Mouse (Mus musculus) thymus, postnatal 14 days (tissue): ENCODE measurements around the gene Mical2.

Experiments
- DNase-seq: peaks from one replicate; pipeline ENCODE4 v3.0.0; 2021

Mical2 gene

DNA sequence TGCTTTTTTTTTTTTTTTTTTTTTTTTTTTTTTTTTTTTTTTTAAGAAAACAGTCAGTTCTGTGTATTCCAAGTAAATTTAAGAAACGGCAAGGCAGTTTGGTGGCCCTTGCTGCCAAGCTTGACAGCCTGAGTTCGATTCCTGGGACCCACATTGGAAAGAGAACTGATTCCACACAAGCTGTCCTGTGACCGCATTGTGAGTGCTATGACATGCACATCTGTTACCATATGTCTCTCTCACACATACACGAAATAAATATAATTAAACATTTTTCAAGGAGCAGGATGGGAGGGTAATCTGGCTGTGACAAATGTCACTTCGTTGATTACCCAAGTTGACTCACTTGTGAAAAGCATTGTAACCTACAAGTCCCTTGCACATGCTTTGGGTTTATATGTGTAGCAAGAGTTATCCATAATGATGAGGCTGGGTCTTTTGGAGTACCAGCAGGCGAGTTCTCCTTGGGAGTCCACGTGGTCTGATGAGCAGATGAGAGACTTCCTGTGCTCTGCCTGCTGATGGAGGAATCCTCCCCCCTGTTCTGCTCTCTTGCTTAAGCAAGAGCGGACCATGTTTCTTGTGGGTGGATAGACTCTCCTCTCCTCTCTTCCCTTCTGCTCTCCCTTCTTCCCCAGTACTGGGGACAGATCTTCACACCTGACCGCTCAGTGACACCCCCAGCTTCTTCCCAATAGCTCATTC lies 58.1 kb downstream of the Mical2 start:
- DNase-seq = no peak

DNA sequence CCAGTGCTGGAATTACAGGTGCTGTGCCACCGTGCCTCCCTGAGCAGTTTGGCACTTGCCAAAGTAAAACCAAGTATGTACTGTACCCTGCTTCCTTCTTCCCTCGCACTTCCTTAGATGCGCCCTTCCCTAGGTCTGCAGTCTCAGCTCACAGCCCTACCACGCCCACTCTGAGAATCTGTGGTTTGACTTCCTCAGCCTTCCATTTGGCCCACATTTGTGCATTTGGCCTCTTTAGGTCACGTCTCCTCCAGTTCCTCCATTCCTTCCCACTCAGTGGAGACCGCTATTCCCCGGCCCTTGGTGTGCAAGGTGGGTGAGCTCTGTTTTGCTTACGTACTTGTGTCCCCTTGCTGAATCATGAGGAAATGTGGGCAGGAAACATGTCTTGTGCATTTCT lies 59.9 kb downstream of the Mical2 start:
- DNase-seq = peak; percentile 24

DNA sequence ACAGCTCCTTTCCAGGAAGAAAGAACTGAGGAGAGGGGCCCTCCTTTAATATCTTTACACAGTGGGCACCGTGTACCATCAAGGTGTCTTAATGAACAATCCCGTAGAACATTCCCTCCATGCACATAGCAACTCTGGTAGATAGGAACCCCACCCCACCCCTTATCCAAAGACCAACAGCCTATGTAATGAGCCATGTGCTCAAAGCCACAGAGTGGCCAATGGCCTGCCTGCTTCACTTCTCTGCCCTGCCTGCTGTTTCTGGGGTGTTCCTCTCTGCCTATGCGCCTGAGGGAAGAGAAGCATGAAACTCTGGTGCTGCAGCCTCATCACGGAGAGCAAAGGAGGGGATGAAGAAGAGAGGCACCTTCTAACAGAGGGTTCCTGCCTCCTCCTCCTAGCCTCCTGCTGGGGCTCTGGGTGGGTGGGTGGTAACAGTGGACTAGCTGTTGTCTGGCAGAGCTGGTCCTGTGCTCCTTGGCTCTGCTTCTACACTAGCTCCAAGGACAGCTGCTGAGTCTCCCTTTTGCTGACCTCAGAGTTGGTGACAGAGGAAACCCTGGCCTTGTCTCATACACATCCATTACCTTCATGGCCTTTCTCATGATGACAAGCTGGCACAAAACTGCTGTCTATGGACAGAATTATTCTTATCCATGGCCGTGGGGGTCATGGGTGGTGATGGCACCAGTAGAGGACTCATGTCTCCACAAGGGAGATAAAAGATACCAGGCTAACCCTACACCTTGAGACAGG lies 62.9 kb downstream of the Mical2 start:
- DNase-seq = no peak

DNA sequence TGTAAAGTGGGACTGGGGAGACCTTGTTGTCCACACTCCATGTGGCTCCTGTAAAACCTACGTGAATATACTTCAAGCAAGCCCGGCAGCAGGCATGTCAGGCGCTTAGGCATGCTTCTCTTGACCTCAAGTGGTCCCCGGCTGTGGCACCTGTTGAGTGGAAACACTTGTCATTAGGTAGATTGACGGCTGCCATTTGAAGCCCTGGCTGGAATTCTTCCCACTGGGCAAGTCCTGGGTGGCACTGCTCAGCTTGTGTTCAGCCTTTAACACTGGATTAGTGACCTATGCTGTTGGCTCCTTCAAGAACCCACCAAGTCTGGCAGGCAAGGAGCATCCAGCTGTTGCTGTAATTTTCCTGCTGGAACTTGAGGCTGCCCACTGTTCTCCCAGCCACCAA lies 63.9 kb downstream of the Mical2 start:
- no peak for DNase-seq

DNA sequence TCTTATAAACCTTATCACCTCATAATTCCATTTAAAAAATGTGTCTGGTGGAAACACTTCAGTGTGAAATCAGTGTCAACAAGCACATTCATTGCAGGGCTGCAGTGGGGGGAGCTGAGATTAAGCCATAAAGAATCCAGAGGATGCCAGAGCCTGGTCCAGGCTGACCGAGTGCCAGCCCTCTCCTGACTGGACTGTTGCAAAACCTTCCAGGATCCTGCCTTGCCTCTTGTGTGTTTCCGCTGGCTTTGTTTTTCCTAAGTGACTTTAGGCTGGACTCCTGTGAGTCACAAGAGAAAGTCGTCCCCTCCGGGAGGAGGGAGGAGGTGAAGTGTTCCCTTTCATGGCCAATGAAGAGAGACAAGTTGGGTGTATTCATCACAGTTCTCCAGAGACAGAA lies 64.3 kb downstream of the Mical2 start:
- no peak for DNase-seq

DNA sequence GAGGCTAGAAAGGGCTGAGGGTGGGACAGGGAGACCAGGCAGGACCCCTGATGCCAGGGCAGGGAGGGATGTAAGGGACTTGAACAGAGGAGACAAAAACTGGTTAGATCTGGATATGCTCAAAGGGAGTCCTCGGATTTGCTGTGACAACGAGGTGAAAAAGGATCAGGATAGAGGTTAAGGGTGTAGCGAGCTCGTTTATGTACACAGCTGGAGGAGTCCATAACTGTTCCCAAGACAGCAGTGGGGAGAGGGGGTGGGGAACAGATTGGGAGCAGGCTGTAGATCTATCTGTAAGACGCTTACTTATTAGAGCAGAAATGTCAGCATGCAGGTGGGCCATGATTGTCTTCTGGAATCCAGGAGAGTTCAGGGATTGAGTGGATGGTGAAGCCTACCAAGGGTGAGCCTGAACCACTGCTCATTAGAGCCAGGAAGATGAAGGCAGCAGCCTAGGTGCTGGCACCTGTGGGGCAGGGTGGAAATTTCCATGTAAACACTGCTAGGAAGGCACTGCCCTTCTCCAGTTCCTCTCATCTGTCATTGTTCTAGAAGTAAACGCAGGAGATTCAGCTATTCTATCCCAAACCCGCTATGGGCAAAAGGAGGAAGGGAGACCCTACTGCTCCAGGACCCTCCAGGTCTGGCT lies 67.9 kb downstream of the Mical2 start:
- DNase-seq = no peak

DNA sequence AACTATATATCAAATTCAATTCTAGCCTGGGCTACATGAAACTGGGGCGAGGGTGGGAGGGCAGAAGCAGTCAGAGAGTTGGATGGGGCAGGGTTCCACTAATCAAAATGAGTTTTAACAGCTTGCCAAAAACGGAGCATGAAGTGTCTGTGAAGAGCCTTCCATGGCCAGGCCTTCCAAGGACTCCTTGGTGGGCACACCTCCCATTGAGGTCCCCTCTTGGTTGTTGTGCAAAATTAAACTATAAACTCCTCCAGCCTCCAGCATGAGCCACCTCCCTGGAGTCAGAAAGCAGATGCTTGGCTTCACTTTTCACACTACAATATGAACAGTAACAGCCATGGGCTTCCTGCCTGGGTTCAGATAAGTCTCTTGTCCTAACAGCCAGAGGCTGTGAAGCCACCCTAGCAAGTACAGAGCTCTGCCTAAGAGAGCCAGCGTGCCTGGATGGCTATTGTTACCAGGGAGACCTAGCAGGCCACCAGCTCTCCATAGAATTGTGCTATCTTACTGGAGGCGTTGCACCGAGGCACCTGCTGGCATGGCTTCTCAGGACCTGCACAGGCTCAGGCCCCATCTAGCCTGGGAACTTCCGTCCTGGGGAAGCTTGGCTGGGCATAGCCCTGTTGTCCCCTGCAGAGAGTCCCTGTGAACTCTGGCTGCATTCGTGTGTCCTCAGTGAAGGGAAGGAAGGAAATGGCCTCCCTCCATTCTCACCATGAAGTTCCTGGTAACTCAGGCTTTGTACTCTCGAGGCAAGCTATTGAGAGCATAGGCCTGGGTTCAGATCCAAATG lies 70.0 kb downstream of the Mical2 start:
- DNase-seq = no peak

DNA sequence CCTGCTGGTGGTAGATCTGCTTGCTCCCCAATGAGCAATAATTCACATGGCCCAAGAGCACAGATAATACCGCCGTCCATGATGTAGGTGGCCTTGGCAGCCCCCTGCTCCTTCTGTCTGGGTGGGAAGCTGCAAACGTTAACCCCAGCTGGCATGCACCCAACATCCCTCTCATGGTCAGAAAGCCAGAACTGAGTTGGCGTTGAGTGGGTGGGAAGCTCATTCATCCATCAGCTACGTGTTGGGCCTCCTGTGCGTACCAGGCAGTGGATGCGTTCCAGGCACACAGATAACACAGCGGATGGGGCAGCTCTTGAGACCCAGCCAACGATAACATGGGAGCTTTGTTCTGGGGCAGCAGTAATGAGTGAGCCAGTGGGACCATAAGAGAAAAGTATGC lies 72.4 kb downstream of the Mical2 start:
- DNase-seq = no peak

DNA sequence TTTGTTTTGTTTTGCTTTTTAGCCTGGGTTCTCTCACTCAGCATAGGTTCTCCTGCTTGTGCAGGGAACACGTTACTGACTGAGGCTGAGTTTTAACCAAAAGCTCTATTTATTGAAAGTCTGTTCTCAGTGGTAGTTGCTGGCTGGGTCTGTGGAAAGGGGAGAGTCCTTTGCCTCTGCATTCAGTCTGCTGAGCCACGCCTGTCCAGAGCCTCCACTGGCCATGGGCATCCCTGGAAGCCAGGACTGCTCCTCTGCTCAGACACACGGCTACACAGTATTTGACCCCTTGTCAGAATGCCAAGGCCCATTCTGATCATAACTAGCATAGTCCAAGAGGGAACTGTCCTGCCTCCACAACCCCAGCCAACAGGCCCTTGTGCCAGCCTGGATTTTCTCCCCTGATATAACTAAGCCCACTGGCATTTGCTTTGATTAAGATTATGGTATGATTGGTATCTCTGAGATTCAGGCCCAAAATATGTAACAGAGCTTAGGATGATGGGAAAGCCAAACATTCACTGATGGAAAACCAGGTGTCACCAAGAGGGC lies 73.3 kb downstream of the Mical2 start:
- no peak for DNase-seq

DNA sequence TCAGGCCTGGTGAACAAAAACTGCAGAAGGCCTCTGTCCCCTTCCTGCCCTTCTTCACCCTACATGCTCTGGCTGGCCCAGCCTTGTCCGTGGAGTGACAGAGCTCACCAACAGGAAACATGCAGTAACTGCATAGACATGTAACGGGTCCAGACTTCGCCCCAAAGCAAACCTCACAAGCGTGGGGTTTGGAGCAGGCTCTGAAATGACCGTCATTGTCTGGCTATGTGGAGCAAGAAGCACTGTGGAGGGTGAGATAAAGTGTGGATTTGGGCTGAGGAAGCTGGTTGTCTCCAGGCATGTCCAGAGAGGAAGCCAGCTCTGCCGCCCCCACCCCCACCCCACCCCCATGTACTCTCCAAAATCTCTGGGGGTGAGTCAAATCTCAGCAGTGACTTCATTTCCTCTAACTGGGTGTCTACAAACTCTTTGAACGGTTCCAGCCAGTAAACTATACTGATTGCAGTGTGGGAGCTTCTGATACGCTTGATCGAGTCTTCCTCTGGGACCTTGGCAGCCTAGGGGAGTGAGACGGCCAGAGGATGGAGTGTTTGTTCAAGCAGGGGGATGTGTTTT lies 74.0 kb downstream of the Mical2 start:
- no peak for DNase-seq

DNA sequence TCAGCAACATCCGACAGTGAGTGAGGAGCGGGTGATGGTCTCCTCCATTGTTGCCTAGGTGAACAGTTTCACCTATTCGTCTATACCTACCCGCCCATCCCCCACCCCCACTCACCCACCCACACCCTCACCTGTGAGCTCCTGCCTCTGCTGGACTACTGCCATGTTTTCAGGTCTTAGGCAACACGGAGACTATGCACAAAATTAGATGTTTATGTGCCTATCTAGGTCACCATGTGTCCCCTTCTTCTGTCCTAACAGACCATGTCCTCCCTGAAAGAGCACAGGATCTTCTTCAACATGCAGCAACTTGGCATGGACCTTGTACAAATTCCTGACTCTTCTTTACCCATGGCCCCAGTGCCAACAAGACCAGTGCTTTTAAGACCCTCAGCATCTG lies 74.5 kb downstream of the Mical2 start:
- no peak for DNase-seq

DNA sequence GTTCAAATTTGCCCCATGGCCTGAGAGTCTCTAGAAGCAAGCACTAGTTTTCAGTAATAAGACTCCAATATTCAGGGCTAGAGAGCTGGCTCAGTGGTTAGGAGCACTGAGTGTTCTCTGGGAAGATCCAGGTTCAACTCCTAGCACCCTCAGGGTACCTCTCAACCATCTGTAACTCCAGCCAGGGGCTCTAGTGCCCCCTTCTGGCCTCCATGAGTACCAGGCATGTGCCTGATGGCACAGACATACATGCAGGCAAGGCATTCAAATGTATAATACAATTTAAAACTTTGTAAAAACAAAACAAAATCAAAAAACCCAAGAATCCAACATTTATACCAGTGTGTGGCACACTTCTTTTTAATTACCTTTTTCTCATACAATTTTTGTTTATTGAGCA lies 75.4 kb downstream of the Mical2 start:
- no peak for DNase-seq

DNA sequence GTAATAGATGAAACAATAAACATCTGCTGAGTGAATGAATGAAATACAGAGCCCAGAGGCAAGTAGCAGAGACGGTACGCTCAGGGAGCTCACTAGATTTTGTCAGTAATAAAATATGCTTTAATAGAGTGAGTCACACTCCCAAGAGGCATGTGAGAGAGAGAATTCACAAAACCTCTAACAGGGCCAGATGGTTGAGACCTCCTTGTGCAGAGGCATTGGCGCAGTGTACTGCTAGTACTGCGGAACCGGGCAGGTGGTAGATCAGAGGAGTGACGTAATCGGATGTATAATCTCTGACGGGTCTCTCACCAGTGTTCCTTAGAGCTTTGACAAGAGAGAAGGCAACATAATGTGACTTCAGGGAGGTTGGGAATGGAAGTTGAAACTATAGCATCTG lies 78.7 kb downstream of the Mical2 start:
- DNase-seq = no peak

DNA sequence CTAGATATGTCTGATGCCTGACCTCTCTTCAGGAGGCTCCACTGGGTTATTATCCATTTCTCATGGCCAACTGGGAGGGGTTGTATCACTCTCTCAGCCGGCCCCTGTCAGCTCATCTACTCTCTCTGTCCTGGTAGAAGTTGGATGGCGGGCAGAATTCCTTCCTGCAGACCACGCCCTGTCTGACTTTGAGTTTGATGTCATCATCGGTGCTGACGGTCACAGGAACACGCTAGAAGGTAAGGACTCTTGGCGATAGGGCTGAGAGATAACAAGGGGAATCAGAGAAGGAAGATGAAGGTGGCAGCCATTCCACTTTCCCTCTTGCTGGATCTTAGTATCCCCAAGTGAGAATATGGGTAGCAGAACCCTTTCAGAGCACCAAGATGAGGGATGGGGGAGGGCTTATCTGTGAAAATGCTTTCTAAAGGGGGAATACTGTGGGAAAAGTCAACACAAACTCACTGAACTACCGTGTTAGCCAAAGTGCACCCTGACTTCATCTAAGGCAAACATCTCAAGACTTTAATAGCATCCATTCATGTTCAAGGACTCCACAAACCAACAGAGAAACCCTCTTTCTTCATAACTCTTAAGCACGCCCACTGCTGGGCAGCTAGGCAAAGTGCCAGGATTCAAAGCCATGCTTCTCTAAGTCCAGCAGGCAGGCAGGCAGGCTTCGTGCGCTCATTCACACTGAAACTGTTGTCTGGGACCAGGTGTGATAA lies 83.8 kb downstream of the Mical2 start:
- DNase-seq = no peak

DNA sequence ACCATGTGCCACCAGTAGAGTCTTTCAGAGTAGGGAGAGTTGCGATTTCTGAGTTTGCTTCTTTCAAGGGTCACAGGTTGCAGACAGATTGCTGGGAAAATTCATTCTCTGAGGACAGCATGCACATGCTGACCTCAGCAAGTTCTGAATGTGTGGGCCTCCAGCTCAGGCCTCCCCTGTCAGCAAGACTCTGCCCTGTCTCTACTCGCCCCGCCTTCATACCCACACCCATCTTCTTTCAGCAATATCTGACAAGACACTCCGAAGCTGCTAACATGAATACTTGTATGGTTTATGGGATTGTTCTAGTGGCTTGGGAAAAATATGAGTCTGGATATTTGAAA lies 84.3 kb downstream of the Mical2 start:
- DNase-seq = no peak

DNA sequence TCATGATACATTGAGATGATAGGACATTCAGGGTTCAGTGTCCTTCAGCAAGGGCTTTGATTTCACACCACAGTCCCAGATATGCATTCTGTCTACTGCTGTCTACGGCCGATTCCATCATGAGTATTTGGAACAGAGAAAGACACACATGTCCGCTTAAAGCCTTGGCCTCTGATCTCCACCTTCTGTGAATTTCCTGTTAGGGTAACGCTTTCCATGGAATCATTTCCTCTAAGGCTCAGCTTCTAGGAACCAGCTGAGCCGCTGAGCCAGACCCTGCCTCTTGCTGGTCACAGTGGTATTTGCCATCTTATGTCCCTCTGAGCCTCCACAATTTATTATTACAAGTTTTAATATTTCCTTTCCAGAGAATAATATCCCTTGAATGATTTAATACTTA lies 87.6 kb downstream of the Mical2 start:
- no peak for DNase-seq

DNA sequence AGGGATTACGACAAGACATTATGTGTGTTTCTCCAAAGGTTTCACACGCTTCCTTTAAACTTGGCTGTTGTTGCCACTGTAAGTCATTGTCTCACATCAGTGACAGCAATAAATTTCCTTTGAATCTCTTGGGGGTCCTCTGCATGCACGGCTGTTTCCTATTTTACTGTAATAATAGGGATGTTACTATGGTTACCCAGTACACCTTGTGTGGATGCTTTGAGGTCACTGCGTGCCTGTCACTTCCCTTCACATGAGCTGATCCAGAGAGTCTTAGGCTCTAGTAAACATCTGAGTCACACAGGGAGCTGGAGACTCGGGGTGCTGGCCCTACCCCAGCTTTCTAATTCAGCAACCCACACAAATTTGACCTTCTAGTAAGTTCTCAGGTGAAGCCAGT lies 88.0 kb downstream of the Mical2 start:
- DNase-seq = no peak

DNA sequence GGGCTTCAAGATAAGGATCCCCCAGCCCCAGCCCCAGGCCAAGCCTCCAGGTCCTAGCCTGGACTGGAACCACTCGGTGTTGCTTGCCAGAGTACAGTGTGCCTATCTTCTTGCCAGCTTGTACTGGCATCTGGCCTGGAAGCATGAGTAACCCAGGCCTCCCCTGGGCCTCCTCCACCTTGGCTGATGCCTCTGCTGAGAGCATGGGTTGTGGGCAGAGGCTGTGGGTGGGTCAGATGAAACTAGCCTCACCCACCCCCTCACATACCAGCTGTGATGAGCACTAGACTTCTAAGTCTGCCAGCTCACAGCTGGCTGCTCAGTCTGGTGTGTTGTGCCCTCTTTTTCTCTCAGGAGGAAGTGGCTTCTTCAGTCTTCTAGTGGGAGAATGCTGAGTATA lies 90.6 kb downstream of the Mical2 start:
- peak; percentile 71 for DNase-seq

DNA sequence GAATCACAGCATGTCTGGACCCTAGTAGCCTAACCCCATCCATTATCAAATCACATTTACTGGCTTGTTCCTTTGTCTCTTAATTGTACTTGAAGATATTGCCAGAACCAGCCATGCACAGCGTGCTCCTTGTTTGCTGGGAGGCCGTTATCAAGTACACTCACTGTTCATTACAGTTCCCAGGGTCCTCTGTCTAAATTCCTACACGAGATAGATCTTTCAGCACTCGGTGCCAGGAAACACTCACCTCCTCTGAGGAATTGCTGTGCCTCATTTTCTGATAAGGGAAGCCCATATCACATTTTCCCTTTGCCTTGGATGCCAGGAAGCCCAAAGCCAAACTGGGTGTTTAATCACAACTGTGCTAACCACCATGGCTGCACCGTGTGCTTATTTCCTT lies 91.8 kb downstream of the Mical2 start:
- DNase-seq = no peak

DNA sequence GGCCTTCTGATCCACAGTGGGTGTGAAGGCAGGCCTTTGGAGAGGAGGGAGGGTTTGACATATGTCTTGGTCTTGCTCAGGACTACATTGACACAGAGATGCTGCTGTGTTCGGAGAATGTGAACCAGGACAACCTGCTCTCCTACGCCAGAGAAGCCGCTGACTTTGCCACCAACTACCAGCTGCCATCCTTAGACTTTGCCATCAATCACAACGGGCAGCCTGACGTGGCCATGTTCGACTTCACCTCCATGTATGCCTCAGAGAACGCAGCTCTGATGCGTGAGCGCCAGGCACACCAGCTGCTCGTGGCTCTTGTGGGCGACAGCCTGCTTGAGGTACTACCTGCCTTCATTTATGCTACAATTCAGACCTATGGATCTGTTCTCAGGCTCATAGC lies 92.7 kb downstream of the Mical2 start:
- no peak for DNase-seq

DNA sequence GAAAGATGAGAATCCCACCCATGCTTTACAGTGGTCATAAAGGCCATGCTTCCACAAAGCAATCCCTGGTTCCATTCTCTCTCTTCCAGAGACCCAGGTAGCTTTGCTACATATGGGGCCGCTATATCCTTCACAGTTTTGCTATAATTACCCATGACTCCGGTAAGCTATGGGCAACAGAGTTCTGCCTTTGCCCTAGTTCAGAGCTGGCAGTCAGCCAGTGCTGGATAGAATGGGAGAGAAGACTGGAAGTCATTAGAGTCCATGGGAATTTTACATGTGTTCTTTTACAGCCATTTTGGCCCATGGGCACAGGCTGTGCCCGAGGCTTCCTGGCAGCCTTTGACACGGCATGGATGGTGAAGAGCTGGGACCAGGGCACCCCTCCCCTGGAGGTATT lies 93.8 kb downstream of the Mical2 start:
- DNase-seq = no peak

DNA sequence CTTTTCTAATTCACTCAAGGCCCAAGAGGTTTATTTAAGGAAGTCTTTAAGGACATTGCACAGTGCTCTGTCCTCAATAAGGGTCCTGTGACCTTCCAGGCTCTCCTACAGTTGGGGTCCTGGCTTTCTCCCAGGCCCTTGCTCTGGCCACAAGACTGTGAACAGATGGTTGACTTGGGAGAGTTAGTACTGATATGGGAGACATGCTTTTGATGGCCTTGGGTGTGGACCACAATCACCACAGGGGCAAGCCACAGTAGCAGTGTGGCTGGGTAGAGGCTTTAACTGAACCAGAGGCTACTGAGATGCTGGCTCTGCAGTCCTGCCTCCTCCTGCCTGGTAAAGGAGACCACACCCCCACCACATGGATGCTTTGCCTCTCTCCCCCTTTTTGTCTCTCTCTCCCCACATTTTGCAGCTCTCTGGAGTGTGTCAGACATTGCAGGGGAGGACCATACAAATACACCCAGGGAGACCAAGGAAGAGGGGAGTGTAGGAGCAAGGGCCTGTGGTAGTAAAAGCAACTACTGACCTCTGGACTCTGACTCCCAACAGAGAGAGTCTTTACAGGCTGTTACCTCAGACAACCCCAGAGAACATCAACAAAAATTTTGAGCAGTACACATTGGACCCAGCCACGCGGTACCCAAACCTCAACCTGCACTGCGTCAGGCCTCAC lies 94.5 kb downstream of the Mical2 start:
- no peak for DNase-seq
